Mouse (Mus musculus) brain, embryonic 14.5 days (tissue): ENCODE data around the gene Cdhr5.

Experiments used
- CTCF ChIP-seq: fragments of 200-500 bp; IDR thresholded peaks from 2 replicates; pipeline ENCODE4 v1.5.1; 2012; ENCODE audit warnings: inconsistent platforms, mild to moderate bottlenecking, moderate library complexity, borderline replicate concordance; ENCODE audit not compliant: insufficient read depth, insufficient read length; ENCODE audit errors: extremely low read depth
- POLR2A ChIP-seq: fragments of 200-500 bp; IDR thresholded peaks from 2 replicates; pipeline ENCODE4 v1.6.1; 2012; ENCODE audit warnings: mild to moderate bottlenecking, inconsistent platforms, borderline replicate concordance; ENCODE audit not compliant: poor library complexity, insufficient read depth, insufficient read length, severe bottlenecking; ENCODE audit errors: extremely low read depth

DNA sequence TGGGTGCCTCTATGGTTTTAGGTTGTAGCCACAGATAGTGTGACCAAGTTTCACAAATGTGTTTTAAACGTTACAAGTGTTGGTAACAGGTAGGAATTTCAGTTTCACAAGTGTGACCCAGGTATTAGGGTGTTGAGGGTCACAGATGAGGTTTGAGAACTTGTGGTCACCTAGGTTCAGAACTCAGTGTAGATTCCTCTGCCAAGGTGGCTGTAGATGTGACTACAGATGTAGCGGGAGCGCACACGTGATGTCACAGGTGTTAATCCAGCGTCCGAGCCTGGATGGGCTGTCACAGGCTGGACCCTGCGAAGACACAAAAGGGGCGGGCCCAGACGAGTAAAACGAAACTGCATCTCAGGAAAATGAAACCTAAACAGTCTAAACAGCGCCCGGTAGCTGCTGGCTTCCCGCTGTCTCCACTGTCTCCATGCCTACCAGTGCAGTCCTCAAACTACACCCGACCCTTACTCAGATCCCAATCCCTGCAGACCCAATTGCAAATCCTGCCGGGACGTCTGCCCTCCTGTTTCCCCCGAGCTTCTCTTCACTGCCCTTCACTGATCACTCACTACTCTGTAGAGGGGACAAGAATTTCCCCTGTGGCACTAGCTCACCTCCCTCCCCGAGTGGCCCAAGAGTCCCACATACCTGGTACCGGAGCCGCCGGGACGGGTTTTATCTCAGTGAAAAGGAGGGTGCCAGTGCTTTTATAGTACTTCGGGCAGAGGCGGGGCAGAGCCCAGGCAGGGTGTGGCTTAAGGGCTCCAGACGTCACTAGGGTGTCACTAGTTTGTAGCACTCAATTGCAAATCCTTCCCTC lies 10.6 kb downstream of the Cdhr5 start, which contains the start of gene Irf7:
- TF ChIP-seq CTCF (no peak), POLR2A (no peak)
